Mouse (Mus musculus) embryonic facial prominence, embryonic 15.5 days (tissue): ENCODE measurements around the gene Sost. TPM values are rescaled to one million over a fixed set of nuclear protein-coding genes. Genes with fewer than 3 reads are reported as not detected.
A peak's percentile ranks its signal among the peaks of the same experiment; 100 is the strongest.

Experiments
- ATAC-seq: fragments of 200-750 bp; cut with Nextera tagmentation; 2 replicates; pipeline ENCODE4 v1.8.0; 2017; ENCODE audit warnings: low read depth, moderate TSS enrichment; ENCODE audit not compliant: insufficient number of reproducible peaks, low FRiP score, low TSS enrichment
- H3K27ac ChIP-seq: fragments of 300-500 bp; sonication (generic); replicated peaks from 2 replicates; pipeline ENCODE4 v1.5.1; 2015; ENCODE audit warnings: mild to moderate bottlenecking, inconsistent platforms
- H3K27me3 ChIP-seq: fragments of 300-500 bp; sonication (generic); 2 replicates; pipeline ENCODE4 v1.6.1; 2015; ENCODE audit warnings: inconsistent platforms
- H3K36me3 ChIP-seq: fragments of 300-500 bp; sonication (generic); 2 replicates; pipeline ENCODE4 v1.6.1; 2015; ENCODE audit warnings: mild to moderate bottlenecking, inconsistent platforms
- H3K4me1 ChIP-seq: fragments of 300-500 bp; sonication (generic); 2 replicates; pipeline ENCODE4 v1.6.1; 2015; ENCODE audit warnings: inconsistent platforms
- H3K4me2 ChIP-seq: fragments of 300-500 bp; sonication (generic); replicated peaks from 2 replicates; pipeline ENCODE4 v1.6.1; 2015; ENCODE audit warnings: mild to moderate bottlenecking, inconsistent platforms
- H3K4me3 ChIP-seq: fragments of 300-500 bp; sonication (generic); replicated peaks from 2 replicates; pipeline ENCODE4 v1.5.1; 2015; ENCODE audit warnings: mild to moderate bottlenecking, inconsistent platforms
- H3K9ac ChIP-seq: fragments of 300-500 bp; sonication (generic); 2 replicates; pipeline ENCODE4 v1.6.1; 2015; ENCODE audit warnings: inconsistent platforms
- H3K9me3 ChIP-seq: fragments of 300-500 bp; sonication (generic); replicated peaks from 2 replicates; pipeline ENCODE4 v1.6.1; 2016; ENCODE audit warnings: inconsistent platforms
- WGBS: fragments of 180-500 bp; shearing (Covaris S2); methylation state at CpG from one replicate; pipeline ENCODE4 v1.1.7; 2015; 5-methylcytosine and 5-hydroxymethylcytosine counted together
- polyA plus RNA-seq: library from polyadenylated mRNA; unstranded; fragments of >200 nt; fragmentation: Nextera tagmentation; extraction: Ambion mirVana; gene quantifications from 2 replicates; pipeline ENCODE4 v1.2.1, GENCODE M21; 2015

The Sost gene
- polyA plus RNA-seq, 1 experiment from 2014 or later, result 0.23 TPM

GRCm38 (mm10) chr11:101921361-101921952, 45.4 kb downstream of the Sost start:
- no peaks in the 10 kb centered on the region for H3K9me3 ChIP-seq
- peaks cover 13% of the 10 kb centered on the region for H3K4me1 ChIP-seq
- WGBS, result 49% methylated on average over 12 of the region's 12 CpGs
- no peak overlapping the region for H3K4me3 ChIP-seq
- no peak overlapping the region for H3K9ac ChIP-seq
- H3K4me2 ChIP-seq, result no peak overlapping the region
- 0 out of 2 replicates have a peak, but pooled peaks have one; percentile 26 for ATAC-seq
- H3K36me3 ChIP-seq, result no peaks in the 10 kb centered on the region
- peak overlapping the region; percentile 29 for H3K27ac ChIP-seq
- H3K27me3 ChIP-seq, result peaks cover 16% of the 10 kb centered on the region; the same call in 1 of the 2 replicates

- peaks cover 13% of the 10 kb centered on the region for H3K4me1 ChIP-seq
- H3K36me3 ChIP-seq, result no peaks in the 10 kb centered on the region
- H3K9ac ChIP-seq, result no peak overlapping the region
- ATAC-seq, result peak; percentile 32; the same call in 1 of the 2 replicates
- 1% methylated on average over 6 of the region's 6 CpGs for WGBS
- no peak overlapping the region for H3K27ac ChIP-seq
- H3K9me3 ChIP-seq, result no peaks in the 10 kb centered on the region
- no peak overlapping the region for H3K4me3 ChIP-seq
- H3K4me2 ChIP-seq, result no peak overlapping the region
- peaks cover 16% of the 10 kb centered on the region; the same call in 1 of the 2 replicates for H3K27me3 ChIP-seq
Measured at GRCm38 (mm10) chr11:101919660-101920059, 47.2 kb downstream of the Sost start.

GRCm38 (mm10) chr11:101918609-101919008, 48.2 kb downstream of the Sost start:
- H3K4me3 ChIP-seq, result no peak overlapping the region
- WGBS, result 71% methylated on average over 3 of the region's 3 CpGs
- H3K9me3 ChIP-seq, result no peaks in the 10 kb centered on the region
- no peak for ATAC-seq
- peaks cover 16% of the 10 kb centered on the region; the same call in 1 of the 2 replicates for H3K27me3 ChIP-seq
- no peaks in the 10 kb centered on the region for H3K36me3 ChIP-seq
- H3K4me1 ChIP-seq, result peaks cover 13% of the 10 kb centered on the region
- no peak overlapping the region for H3K4me2 ChIP-seq
- H3K9ac ChIP-seq, result no peak overlapping the region
- H3K27ac ChIP-seq, result no peak overlapping the region

GRCm38 (mm10) chr11:101916772-101917171, 50.0 kb downstream of the Sost start:
- H3K4me2 ChIP-seq, result no peak overlapping the region
- peaks cover 16% of the 10 kb centered on the region; the same call in 1 of the 2 replicates for H3K27me3 ChIP-seq
- no peaks in the 10 kb centered on the region for H3K36me3 ChIP-seq
- WGBS, result 67% methylated on average over 3 of the region's 3 CpGs
- no peak overlapping the region for H3K9ac ChIP-seq
- no peaks in the 10 kb centered on the region for H3K9me3 ChIP-seq
- no peak overlapping the region for H3K27ac ChIP-seq
- no peak overlapping the region for H3K4me3 ChIP-seq
- ATAC-seq, result no peak
- H3K4me1 ChIP-seq, result peaks cover 13% of the 10 kb centered on the region

GRCm38 (mm10) chr11:101913591-101913990, 53.2 kb downstream of the Sost start:
- Histone ChIP-seq H3K27me3 (peaks cover 7% of the 10 kb centered on the region; the same call in 1 of the 2 replicates), H3K4me2 (no peak overlapping the region), H3K9me3 (no peaks in the 10 kb centered on the region), H3K36me3 (no peaks in the 10 kb centered on the region), H3K27ac (no peak overlapping the region), H3K4me1 (0 out of 2 replicates have a peak, but pooled peaks cover 2% of the 10 kb centered on the region), H3K4me3 (no peak overlapping the region), H3K9ac (no peak overlapping the region)
- 59% methylated on average over 8 of the region's 8 CpGs for WGBS
- no peak for ATAC-seq

Other genes starting within 250 kb of the Sost start
- gene Dhx8, start 234.1 kb downstream of the Sost start, polyA plus RNA-seq, result 32.4 and 36.4 TPM in 2 replicates
- gene Etv4, start 181.6 kb downstream of the Sost start, polyA plus RNA-seq, result 11.1 and 15.1 TPM in 2 replicates
- 11.1 and 12.3 TPM in 2 replicates for gene Meox1, start 72.6 kb downstream of the Sost start, polyA plus RNA-seq
- not detected in 2 replicates for gene Cfap97d1, start 17.3 kb upstream of the Sost start, polyA plus RNA-seq
- 26.2 and 29.9 TPM in 2 replicates for gene Dusp3, start 20.0 kb upstream of the Sost start, polyA plus RNA-seq
- 5.5 and 6.2 TPM in 2 replicates for gene Mpp3, start 61.4 kb upstream of the Sost start, polyA plus RNA-seq
- gene Cd300lg, start 74.5 kb upstream of the Sost start, polyA plus RNA-seq, result 1.5 and 2.1 TPM in 2 replicates
- 7.0 and 10.7 TPM in 2 replicates for gene Mpp2, start 121.5 kb upstream of the Sost start, polyA plus RNA-seq
- not detected in 2 replicates for gene Ppy, start 134.3 kb upstream of the Sost start, polyA plus RNA-seq
- not detected in 2 replicates for gene Pyy, start 140.8 kb upstream of the Sost start, polyA plus RNA-seq
- gene Nags, start 178.5 kb upstream of the Sost start, polyA plus RNA-seq, result 0.98 and 1.7 TPM in 2 replicates
- gene Tmem101, start 189.4 kb upstream of the Sost start, polyA plus RNA-seq, result 39.4 and 39.9 TPM in 2 replicates
- 113 and 128 TPM in 2 replicates for gene Lsm12, start 218.3 kb upstream of the Sost start, polyA plus RNA-seq
- 29.8 and 31.7 TPM in 2 replicates for gene G6pc3, start 222.6 kb upstream of the Sost start, polyA plus RNA-seq